Mouse (Mus musculus): Measurements from ENCODE around the gene Ankle1.

DNA sequence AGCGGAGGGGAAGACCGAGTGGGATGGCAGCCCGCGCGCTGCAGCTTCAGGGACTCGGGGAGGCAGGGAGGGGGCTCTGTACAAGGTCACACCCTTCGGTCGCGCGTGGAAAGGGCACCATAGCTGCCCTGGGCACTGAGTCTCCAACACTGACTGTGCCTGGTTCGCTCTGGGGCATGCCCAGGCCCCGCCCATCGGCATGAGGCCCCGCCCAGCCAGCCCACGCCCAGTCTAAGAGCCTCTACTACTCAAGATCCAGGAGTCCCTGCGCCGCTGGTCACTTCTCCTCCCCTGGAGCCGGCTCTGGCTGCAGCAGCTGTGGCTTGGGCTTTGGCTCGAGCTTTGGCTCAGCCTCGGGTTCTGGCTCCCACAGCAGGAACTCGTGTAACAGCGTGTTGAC lies 51.1 kb downstream of the Ankle1 start:
- TF ChIP-seq POLR2A (IDR thresholded peaks at IDR 0.05; ENCODE audit: borderline replicate concordance, control insufficient read depth, low read depth, low read length) (no peak), CTCF (IDR thresholded peaks at IDR 0.05; ENCODE audit: control insufficient read depth, insufficient read depth, low read length) (no peak)
